Mouse (Mus musculus) lung, adult 2 months (tissue): Measurements from ENCODE around the gene Pprc1.

ENCODE experiments used
- CTCF ChIP-seq: fragments of 200-500 bp; IDR thresholded peaks from 2 replicates; pipeline ENCODE4 v1.5.1; 2011; ENCODE audit warnings: mild to moderate bottlenecking, low read length, control low read depth; ENCODE audit not compliant: insufficient read depth
- POLR2A ChIP-seq: fragments of 200-500 bp; IDR thresholded peaks from 2 replicates; pipeline ENCODE4 v1.6.1; 2011; ENCODE audit warnings: low read depth, mild to moderate bottlenecking, control low read depth, low read length, borderline replicate concordance; ENCODE audit errors: extremely low read depth

GRCm38 (mm10) chr19:46087871-46088270 is 43.2 kb downstream of the Pprc1 start:
- TF ChIP-seq POLR2A (no peak), CTCF (no peak)
